Mouse (Mus musculus): ENCODE data around the gene Camta2.

Gene Camta2

GRCm38 (mm10) chr11:70693504-70693903 lies 5.6 kb upstream of the Camta2 start:
- DNase-seq (ENCODE audit: low read depth, low spot score): no peak

GRCm38 (mm10) chr11:70689578-70689977 lies 1.7 kb upstream of the Camta2 start:
- DNase-seq (ENCODE audit: low read depth, low spot score): no peak

GRCm38 (mm10) chr11:70688372-70688771 lies 467 bp upstream of the Camta2 start:
- DNase-seq (ENCODE audit: low read depth, low spot score): no peak

- DNase-seq (ENCODE audit: low read depth, low spot score): no peak
These were observed 871 bp downstream of the Camta2 start for GRCm38 (mm10) chr11:70686901-70687566.

- no peak for DNase-seq (ENCODE audit: low read depth, low spot score)
These were observed 4.3 kb downstream of the Camta2 start for GRCm38 (mm10) chr11:70683640-70684039.

- peak; percentile 73 for DNase-seq (ENCODE audit: low read depth, low spot score)
These were observed 5.9 kb downstream of the Camta2 start for GRCm38 (mm10) chr11:70681897-70682581.

GRCm38 (mm10) chr11:70681170-70681569 lies 6.7 kb downstream of the Camta2 start:
- DNase-seq (ENCODE audit: low read depth, low spot score): no peak

- no peak for DNase-seq (ENCODE audit: low read depth, low spot score)
These were observed 8.0 kb downstream of the Camta2 start for GRCm38 (mm10) chr11:70679894-70680293.

GRCm38 (mm10) chr11:70679361-70679760 lies 8.5 kb downstream of the Camta2 start:
- no peak for DNase-seq (ENCODE audit: low read depth, low spot score)

- DNase-seq (ENCODE audit: low read depth, low spot score): no peak
These were observed 9.3 kb downstream of the Camta2 start for GRCm38 (mm10) chr11:70678576-70678975.

- DNase-seq (ENCODE audit: low read depth, low spot score): no peak
These were observed 9.8 kb downstream of the Camta2 start for GRCm38 (mm10) chr11:70678092-70678491.

- DNase-seq (ENCODE audit: low read depth, low spot score): no peak
These were observed 13.4 kb downstream of the Camta2 start for GRCm38 (mm10) chr11:70674501-70674900.

- DNase-seq (ENCODE audit: low read depth, low spot score): no peak
These were observed 13.9 kb downstream of the Camta2 start for GRCm38 (mm10) chr11:70674014-70674413.

- no peak for DNase-seq (ENCODE audit: low read depth, low spot score)
These were observed 16.4 kb downstream of the Camta2 start for GRCm38 (mm10) chr11:70671333-70672047.

- DNase-seq (ENCODE audit: low read depth, low spot score): no peak
These were observed 17.4 kb downstream of the Camta2 start for GRCm38 (mm10) chr11:70670483-70670882.

- peak; percentile 91 for DNase-seq (ENCODE audit: low read depth, low spot score)
These were observed 18.1 kb downstream of the Camta2 start for GRCm38 (mm10) chr11:70669582-70670345.

GRCm38 (mm10) chr11:70668771-70669505 lies 19.0 kb downstream of the Camta2 start, which contains the start of gene Spag7:
TSS of gene Spag7 (minus strand) at chr11:70669416.
- peak; percentile 98 for DNase-seq (ENCODE audit: low read depth, low spot score)

- DNase-seq (ENCODE audit: low read depth, low spot score): no peak
These were observed 19.6 kb downstream of the Camta2 start for GRCm38 (mm10) chr11:70668335-70668770.

- no peak for DNase-seq (ENCODE audit: low read depth, low spot score)
These were observed 20.4 kb downstream of the Camta2 start for GRCm38 (mm10) chr11:70667271-70668150.

- DNase-seq (ENCODE audit: low read depth, low spot score): no peak
These were observed 21.2 kb downstream of the Camta2 start for GRCm38 (mm10) chr11:70666687-70667086.

Measured in CD4-positive, CD25-positive, alpha-beta regulatory T cell, adult 2 months (primary cell).